In the genomic region with DNA sequence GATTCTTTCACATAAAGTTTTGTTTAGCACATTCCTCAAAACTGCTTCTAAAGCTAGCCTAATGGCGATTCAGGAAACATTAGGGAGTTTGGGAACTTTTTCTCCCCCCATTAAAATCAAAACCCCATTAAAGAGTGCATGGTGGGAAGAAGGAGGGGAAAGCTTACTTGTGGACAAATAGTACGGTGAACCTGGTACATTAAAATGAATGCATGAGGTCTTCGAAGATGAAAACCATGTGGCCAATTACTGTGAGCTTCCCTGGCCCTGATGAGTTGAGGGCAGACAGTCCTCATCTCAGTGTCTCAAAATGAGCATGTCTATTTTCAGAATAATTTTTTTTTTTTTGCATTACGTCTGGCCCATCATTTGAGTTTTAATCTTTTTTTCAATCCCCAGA, we compare ENCODE assay signal across 11 mouse cellular contexts.
"Had no signal": no experiment of that assay in that cellular context is flagged by ENCODE, and none has a peak within 500 bp of the region (broad histone marks: within the 10 kb centered on the region; RNA-seq: fewer than 3 reads in every experiment).

No protein-coding gene starts in this region.

- H3K4me1 ChIP-seq: liver, embryonic 15.5 days; midbrain, embryonic 13.5 days had no signal

- DNase-seq: kidney, postnatal 36 days; lung, adult 2 months; lung, postnatal 36 days; right cerebral cortex, postnatal 14 days; thymus, postnatal 4 days had no signal

- H3K36me3 ChIP-seq: liver, embryonic 15.5 days; midbrain, embryonic 13.5 days had no signal

- ATAC-seq: lung, postnatal 0 days; midbrain, embryonic 13.5 days had no signal

- H3K27me3 ChIP-seq: liver, embryonic 15.5 days; midbrain, embryonic 13.5 days had no signal

- H3K4me2 ChIP-seq: liver, embryonic 11.5 days; liver, embryonic 15.5 days; midbrain, embryonic 13.5 days had no signal

- H3K4me3 ChIP-seq: layer of hippocampus, adult 2 months; liver, embryonic 15.5 days; midbrain, embryonic 13.5 days had no signal

- H3K9me3 ChIP-seq: liver, embryonic 15.5 days; midbrain, embryonic 13.5 days had no signal

- H3K27ac ChIP-seq: kidney, postnatal 0 days; layer of hippocampus, adult 2 months; liver, embryonic 15.5 days; midbrain, embryonic 13.5 days had no signal

- H3K9ac ChIP-seq: liver, embryonic 15.5 days; midbrain, embryonic 13.5 days had no signal
